Mouse (Mus musculus) hindbrain, embryonic 14.5 days (tissue): ENCODE measurements around the gene Kif1b. TPM values are rescaled to one million over a fixed set of nuclear protein-coding genes. Genes with fewer than 3 reads are reported as not detected.
"Not testable (repeated sequence)": the region's sequence is repeated elsewhere in the genome, so short reads cannot be mapped to it uniquely, and the experiment has no call there.

Source experiments
- ATAC-seq: fragments of 200-750 bp; cut with Nextera tagmentation; 2 replicates; pipeline ENCODE4 v1.8.0; 2017; ENCODE audit warnings: moderate number of reproducible peaks, mild to moderate bottlenecking, moderate TSS enrichment, moderate library complexity; ENCODE audit not compliant: low FRiP score
- DNase-seq: peaks from one replicate; pipeline ENCODE4 v3.0.0-alpha.2; 2015; ENCODE audit warnings: low spot score
- H3K27ac ChIP-seq: fragments of 300-500 bp; sonication (generic); 2 replicates; pipeline ENCODE4 v1.5.1; 2014; ENCODE audit warnings: mild to moderate bottlenecking, moderate library complexity
- H3K27me3 ChIP-seq: fragments of 300-500 bp; sonication (generic); 2 replicates; pipeline ENCODE4 v1.6.1; 2014; ENCODE audit warnings: mild to moderate bottlenecking, low read length, mixed read lengths; ENCODE audit not compliant: control insufficient read depth, insufficient read depth
- H3K36me3 ChIP-seq: fragments of 300-500 bp; sonication (generic); replicated peaks from 2 replicates; pipeline ENCODE4 v1.6.1; 2014; ENCODE audit not compliant: control insufficient read depth, insufficient read depth
- H3K4me1 ChIP-seq: fragments of 300-500 bp; sonication (generic); replicated peaks from 2 replicates; pipeline ENCODE4 v1.6.1; 2014; ENCODE audit warnings: antibody characterized with exemption, low read length, mixed read lengths; ENCODE audit not compliant: control insufficient read depth, insufficient read depth
- H3K4me2 ChIP-seq: fragments of 300-500 bp; sonication (generic); replicated peaks from 2 replicates; pipeline ENCODE4 v1.6.1; 2014; ENCODE audit warnings: mild to moderate bottlenecking, moderate library complexity
- H3K4me3 ChIP-seq: fragments of 300-500 bp; sonication (generic); replicated peaks from 2 replicates; pipeline ENCODE4 v1.5.1; 2014; ENCODE audit warnings: mild to moderate bottlenecking, low read length
- H3K9ac ChIP-seq: fragments of 300-500 bp; sonication (generic); 2 replicates; pipeline ENCODE4 v1.6.1; 2014
- H3K9me3 ChIP-seq: fragments of 300-500 bp; sonication (generic); 2 replicates; pipeline ENCODE4 v1.6.1; 2016; ENCODE audit warnings: low read length; ENCODE audit not compliant: control insufficient read depth
- WGBS: fragments of 180-500 bp; shearing (Covaris S2); extraction: QIAGEN DNeasy Blood & Tissue Kit; methylation state at CpG from one replicate; pipeline ENCODE4 v1.1.7; 2014; 5-methylcytosine and 5-hydroxymethylcytosine counted together
- polyA plus RNA-seq: library from polyadenylated mRNA; unstranded; fragments of >200 nt; fragmentation: Nextera tagmentation; extraction: Ambion mirVana; gene quantifications from 2 replicates; pipeline ENCODE4 v1.2.1, GENCODE M21; 2014

Gene Kif1b
- polyA plus RNA-seq, 1 experiment from 2014 or later = 188 TPM

DNA sequence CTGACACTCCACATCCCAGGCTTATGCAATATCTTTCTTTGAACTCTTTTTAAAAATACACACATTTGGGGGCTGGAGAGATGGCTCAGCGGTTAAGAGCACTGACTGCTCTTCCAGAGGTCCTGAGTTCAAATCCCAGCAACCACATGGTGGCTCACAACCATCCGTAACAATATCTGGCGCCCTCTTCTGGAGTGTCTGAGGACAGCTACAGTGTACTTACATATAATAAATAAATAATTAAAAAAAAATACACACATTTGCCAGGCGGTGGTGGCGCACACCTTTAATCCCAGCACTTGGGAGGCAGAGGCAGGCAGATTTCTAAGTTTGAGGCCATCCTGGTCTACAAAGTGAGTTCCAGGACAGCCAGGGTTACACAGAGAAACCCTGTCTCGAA is 96.1 kb downstream of the Kif1b start:
- not testable (repeated sequence) for ATAC-seq
- 93% methylated on average over 6 of the region's 6 CpGs for WGBS

DNA sequence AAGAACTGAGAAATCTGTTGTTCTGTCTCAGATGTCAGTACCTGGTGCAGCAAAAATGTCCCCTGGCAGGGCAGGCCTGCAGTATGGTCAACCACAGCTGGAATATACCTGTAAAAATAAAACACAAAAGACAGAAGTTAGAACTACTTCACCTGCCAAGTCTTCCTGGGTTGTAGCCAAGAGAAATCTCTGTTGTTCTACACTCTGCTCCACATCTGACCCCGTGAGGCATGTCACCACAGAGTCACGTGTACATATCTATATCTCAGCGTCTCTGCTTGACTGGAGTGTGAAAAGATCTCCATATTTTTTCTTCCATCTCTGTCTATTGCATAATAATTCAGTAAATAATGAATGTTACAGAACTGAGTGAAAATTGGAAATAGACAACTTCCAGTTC is 105.0 kb downstream of the Kif1b start:
- Histone ChIP-seq H3K9me3 (no peaks in the 10 kb centered on the region), H3K4me1 (no peaks in the 10 kb centered on the region), H3K9ac (no peak overlapping the region), H3K4me3 (no peak overlapping the region), H3K36me3 (peaks cover 92% of the 10 kb centered on the region), H3K27me3 (no peaks in the 10 kb centered on the region), H3K27ac (no peak overlapping the region), H3K4me2 (no peak overlapping the region)
- WGBS = 86% methylated on average over 3 of the region's 3 CpGs
- ATAC-seq (no peak), DNase-seq (no peak)

More for the DNA sequence above, 96.1 kb downstream of the Kif1b start:
- not testable (repeated sequence) for H3K4me2 ChIP-seq, H3K9ac ChIP-seq, H3K4me3 ChIP-seq, DNase-seq, H3K27ac ChIP-seq, H3K9me3 ChIP-seq, H3K27me3 ChIP-seq, H3K4me1 ChIP-seq
- peaks cover 99% of the 10 kb centered on the region for H3K36me3 ChIP-seq

DNA sequence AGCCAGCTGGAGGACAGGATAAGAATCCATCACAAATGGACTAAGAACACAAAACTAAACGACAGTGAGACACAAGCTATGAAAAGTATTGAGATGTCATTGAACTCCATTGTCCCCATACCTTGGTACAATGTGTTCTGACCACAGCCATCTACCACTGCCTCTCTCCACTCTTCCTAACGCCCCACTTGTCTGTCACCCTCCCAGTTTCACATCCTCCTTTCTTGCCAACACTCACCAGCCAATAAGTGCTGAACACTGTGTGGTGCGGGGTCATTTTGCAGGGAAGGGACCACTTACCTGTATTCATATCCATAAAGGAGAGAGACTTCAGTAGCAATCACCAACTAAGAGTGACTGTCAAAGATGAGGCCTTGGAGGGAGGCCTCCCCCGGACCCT is 106.4 kb downstream of the Kif1b start:
- no peaks in the 10 kb centered on the region for H3K9me3 ChIP-seq
- H3K36me3 ChIP-seq = peaks cover 92% of the 10 kb centered on the region
- H3K27ac ChIP-seq = no peak overlapping the region
- no peak for ATAC-seq
- H3K9ac ChIP-seq = no peak overlapping the region
- DNase-seq = no peak
- no peak overlapping the region for H3K4me2 ChIP-seq
- H3K27me3 ChIP-seq = no peaks in the 10 kb centered on the region
- no peak overlapping the region for H3K4me3 ChIP-seq
- H3K4me1 ChIP-seq = no peaks in the 10 kb centered on the region
- WGBS = 95% methylated on average over 4 of the region's 4 CpGs

DNA sequence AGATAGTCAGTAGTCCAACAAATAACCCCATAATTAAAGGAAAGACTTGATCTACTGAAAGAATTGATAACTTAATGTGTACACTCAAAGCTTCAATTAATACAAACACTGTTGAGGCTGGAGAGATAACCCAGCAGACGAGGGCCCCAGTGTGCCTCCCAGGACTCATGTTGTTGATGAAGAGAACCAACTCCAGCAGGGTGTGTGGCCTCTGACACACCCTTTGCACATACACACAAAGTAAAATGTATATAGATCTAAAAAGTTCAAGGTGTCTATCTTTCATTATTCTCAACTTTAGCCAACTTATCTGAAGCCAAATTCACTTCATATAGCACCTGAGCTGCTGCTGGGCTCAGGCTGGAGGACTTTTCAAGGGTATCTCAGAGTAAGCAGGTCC is 110.3 kb downstream of the Kif1b start:
- no peaks in the 10 kb centered on the region for H3K9me3 ChIP-seq
- no peaks in the 10 kb centered on the region for H3K27me3 ChIP-seq

DNA sequence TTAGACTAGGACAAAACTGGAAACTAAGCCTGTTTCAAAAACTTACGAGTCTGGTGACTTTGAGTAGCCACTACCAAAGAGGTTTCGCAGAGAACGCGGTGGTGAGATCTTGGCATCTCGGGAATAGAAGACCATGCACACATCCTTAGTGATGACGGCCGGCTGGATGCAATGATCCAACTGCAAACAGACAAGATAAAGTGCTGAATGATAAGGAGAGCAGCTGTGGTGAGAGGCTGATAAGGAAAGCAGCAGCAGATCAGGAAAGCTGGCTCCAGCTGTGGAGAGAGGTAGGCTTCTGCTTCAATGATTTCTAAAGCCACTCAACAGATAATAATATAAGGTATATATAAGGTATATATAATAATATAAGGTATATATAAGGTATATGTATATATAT is 116.4 kb downstream of the Kif1b start:
- peaks cover 98% of the 10 kb centered on the region for H3K36me3 ChIP-seq
- H3K4me2 ChIP-seq = no peak overlapping the region
- H3K9me3 ChIP-seq = no peaks in the 10 kb centered on the region
- no peak overlapping the region for H3K9ac ChIP-seq
- H3K27ac ChIP-seq = no peak overlapping the region
- H3K4me3 ChIP-seq = no peak overlapping the region
- H3K27me3 ChIP-seq = no peaks in the 10 kb centered on the region
- no peaks in the 10 kb centered on the region for H3K4me1 ChIP-seq
- ATAC-seq = no peak
- 93% methylated on average over 7 of the region's 7 CpGs for WGBS
- no peak for DNase-seq

More for the DNA sequence above, 110.3 kb downstream of the Kif1b start:
- Histone ChIP-seq H3K36me3 (peaks cover 92% of the 10 kb centered on the region), H3K27ac (no peak overlapping the region), H3K4me2 (no peak overlapping the region), H3K4me3 (no peak overlapping the region), H3K9ac (no peak overlapping the region), H3K4me1 (no peaks in the 10 kb centered on the region)
- DNase-seq = no peak
- ATAC-seq = no peak
- 89% methylated on average over 1 of the region's 1 CpGs for WGBS

DNA sequence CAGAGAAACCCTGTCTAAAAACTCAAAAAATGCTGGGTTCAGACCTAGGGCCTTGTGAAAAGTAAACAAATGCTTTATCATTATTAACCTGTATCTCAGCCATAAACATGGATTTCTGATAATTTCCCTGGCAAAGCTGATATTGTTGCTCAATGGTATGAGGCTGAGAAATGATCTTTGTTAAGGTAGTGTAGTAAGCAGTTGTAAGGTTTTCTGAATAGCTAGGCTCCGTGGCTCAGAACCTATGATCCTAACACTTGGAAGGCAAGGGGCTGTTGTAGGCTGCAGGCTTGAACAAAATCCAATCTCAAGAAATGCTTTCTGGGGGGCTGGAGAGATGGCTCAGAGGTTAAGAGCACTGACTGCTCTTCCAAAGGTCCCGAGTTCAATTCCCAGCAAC is 118.9 kb downstream of the Kif1b start:
- DNase-seq = no peak
- no peak for ATAC-seq
- 98% methylated on average over 2 of the region's 2 CpGs for WGBS
- no peak overlapping the region for H3K9ac ChIP-seq
- peaks cover 99% of the 10 kb centered on the region for H3K36me3 ChIP-seq
- no peaks in the 10 kb centered on the region for H3K27me3 ChIP-seq
- H3K4me2 ChIP-seq = no peak overlapping the region
- H3K4me3 ChIP-seq = no peak overlapping the region
- no peak overlapping the region for H3K27ac ChIP-seq
- no peaks in the 10 kb centered on the region for H3K9me3 ChIP-seq
- H3K4me1 ChIP-seq = no peaks in the 10 kb centered on the region

DNA sequence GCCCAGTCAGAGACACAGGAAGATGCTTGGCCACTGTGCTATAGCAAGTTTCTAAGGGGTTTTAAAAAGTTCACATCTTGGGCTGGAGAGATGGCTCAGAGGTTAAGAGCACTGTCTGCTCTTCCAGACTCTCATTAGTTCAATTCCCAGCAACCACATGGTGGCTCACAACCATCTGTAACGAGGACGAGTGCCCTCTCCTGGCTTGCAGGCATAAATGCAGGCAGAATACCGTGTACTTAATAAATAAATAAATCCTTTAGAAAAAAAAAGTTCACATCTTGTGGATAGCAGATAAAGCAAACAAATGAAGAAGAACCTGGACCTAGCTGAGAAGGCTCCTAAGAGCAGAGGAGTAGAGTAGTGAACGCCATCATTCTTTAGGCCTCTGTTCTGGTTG is 124.7 kb downstream of the Kif1b start:
- H3K27ac ChIP-seq = no peak overlapping the region
- ATAC-seq (no peak), DNase-seq (no peak)
- H3K4me3 ChIP-seq = no peak overlapping the region
- H3K36me3 ChIP-seq = peaks cover 99% of the 10 kb centered on the region
- no peak overlapping the region for H3K9ac ChIP-seq
- H3K9me3 ChIP-seq = no peaks in the 10 kb centered on the region
- WGBS = 63% methylated on average over 4 of the region's 4 CpGs
- H3K27me3 ChIP-seq = no peaks in the 10 kb centered on the region
- H3K4me2 ChIP-seq = no peak overlapping the region
- H3K4me1 ChIP-seq = no peaks in the 10 kb centered on the region

DNA sequence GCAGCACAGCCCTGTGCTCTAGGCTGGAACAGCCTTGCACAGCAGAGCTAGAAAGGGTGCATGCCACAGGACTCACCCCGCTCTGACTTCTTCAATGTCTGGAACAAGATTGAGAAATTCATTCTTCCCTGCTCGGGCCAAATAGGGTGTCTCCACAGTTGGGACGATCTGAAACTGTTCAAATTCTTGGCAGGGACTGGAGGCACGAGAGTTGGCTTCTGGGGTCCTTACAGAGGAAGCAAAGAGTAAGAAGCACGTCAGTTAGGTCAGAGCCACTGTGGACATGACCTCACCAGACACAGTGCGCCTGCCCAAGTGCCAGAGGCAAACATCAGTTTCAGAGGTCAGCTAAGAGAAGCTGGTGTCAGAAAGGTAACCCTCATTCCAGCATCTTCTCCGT is 125.3 kb downstream of the Kif1b start:
- 94% methylated on average over 7 of the region's 7 CpGs for WGBS
- H3K9me3 ChIP-seq = no peaks in the 10 kb centered on the region
- ATAC-seq = no peak

DNA sequence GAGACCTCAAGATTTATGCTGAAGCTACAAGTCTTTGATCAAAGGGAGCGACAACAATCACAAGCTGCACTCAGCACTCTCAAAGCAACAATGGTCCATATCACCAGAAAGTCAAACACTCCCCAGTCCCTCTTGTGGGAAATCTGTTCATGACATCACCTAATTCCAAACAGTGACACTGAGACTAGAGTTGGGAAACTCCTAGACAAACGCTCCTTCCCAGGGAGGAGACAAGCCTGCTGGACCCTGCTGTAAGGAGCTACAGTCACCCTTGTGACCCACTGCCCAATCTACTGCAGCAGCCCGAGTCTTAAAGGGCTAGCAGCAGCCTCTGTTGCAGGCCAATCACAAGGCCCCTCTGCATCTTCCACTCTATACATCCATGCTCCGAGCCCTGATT is 127.9 kb downstream of the Kif1b start:
- no peaks in the 10 kb centered on the region for H3K4me1 ChIP-seq
- H3K36me3 ChIP-seq = peaks cover 93% of the 10 kb centered on the region
- H3K9me3 ChIP-seq = no peaks in the 10 kb centered on the region
- 60% methylated on average over 4 of the region's 4 CpGs for WGBS
- no peak overlapping the region for H3K4me2 ChIP-seq
- no peak overlapping the region for H3K27ac ChIP-seq
- H3K4me3 ChIP-seq = no peak overlapping the region
- ATAC-seq (no peak), DNase-seq (no peak)
- no peak overlapping the region for H3K9ac ChIP-seq
- H3K27me3 ChIP-seq = no peaks in the 10 kb centered on the region

More for the DNA sequence above, 125.3 kb downstream of the Kif1b start:
- Histone ChIP-seq H3K36me3 (peaks cover 98% of the 10 kb centered on the region), H3K9ac (no peak overlapping the region), H3K4me3 (no peak overlapping the region), H3K4me2 (no peak overlapping the region), H3K27ac (no peak overlapping the region), H3K4me1 (no peaks in the 10 kb centered on the region), H3K27me3 (no peaks in the 10 kb centered on the region)
- DNase-seq = no peak

DNA sequence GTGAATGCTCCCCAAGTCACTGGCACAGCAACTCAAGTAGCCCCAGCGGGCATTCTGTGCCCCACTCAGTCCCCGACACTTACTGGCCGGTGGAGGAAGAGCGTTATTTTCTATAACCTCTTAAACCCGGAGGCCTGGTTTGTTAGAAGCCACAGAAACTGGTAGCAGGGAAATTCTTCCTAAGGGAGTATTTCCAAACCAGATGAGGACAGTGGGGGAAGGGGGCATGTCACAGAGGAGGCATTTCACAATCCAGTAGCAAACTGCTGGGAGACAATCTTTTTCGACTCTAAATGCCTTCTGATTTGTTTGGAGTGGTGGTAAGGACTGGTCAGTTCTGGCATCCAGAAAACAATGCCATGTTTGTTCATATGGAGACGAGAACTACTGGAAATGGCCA is 128.3 kb downstream of the Kif1b start:
- WGBS = 82% methylated on average over 7 of the region's 7 CpGs
- Histone ChIP-seq H3K36me3 (peaks cover 89% of the 10 kb centered on the region), H3K27ac (no peak overlapping the region), H3K9me3 (no peaks in the 10 kb centered on the region), H3K4me3 (no peak overlapping the region), H3K4me1 (no peaks in the 10 kb centered on the region), H3K27me3 (no peaks in the 10 kb centered on the region), H3K9ac (no peak overlapping the region), H3K4me2 (no peak overlapping the region)
- DNase-seq (no peak), ATAC-seq (no peak)
